Mouse (Mus musculus): ENCODE measurements at regions not wholly inside any gene's neighbourhood (a gene's known extent, or its start where the extent isn't known, plus 50 kb on each side); places are given as distances from the start of the nearest gene placed in this dataset.

GRCm38 (mm10) chr4:98282275-98282674 lies 100.8 kb downstream of the Tm2d1 start:
- no peak for DNase-seq (ENCODE audit: low spot score in 2 of 2)

DNA sequence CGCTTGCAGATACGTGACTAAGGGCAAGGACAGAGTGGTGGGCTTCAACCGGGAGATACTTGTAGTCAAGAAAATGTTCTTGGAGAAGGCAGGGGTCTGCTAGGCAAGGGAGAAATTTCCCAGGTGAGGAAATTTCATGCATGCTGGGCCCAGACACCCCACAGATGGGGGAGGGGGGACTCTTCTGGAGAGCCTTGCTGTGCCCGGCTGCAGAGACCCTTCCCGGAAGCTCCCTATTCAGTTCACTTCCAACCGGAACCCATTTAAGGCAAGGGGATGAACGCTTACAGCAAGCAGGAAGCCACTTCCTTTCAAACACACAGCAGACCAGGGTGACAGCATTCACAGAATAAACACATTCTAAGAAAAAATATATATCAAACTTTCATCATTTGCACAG lies 124.8 kb downstream of the Tm2d1 start:
- DNase-seq (ENCODE audit: low spot score in 2 of 2), result no peak

DNA sequence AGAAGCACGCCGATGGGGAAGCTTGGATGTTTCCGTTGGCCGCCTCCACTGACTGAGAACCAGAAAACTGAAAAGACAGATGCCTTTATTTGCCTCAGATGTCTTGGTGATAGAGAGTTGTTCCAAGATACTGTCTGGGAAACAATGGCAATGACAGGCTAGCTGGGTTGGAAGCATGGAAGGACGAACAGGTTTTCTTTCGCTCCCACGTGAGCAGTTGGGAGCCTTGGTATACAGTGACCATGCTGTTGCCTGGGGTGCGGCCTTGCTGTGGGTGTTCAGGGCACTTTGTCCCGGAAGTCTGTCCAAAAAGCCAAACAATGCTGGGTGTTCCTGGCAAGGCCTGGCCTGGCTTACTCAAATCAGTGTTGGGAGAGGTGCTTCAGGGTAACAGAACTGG lies 125.4 kb downstream of the Tm2d1 start:
- peak; percentile 14 to 39 for DNase-seq (ENCODE audit: low spot score in 2 of 2)

- DNase-seq (ENCODE audit: low spot score in 2 of 2), result peak in 1 of 2 experiments; percentile 29
Observed at GRCm38 (mm10) chr4:98254856-98255853, 128.0 kb downstream of the Tm2d1 start.

GRCm38 (mm10) chr4:98243941-98244929 lies 138.9 kb downstream of the Tm2d1 start:
- DNase-seq (ENCODE audit: low spot score in 2 of 2), result peak; percentile 32 to 41

DNA sequence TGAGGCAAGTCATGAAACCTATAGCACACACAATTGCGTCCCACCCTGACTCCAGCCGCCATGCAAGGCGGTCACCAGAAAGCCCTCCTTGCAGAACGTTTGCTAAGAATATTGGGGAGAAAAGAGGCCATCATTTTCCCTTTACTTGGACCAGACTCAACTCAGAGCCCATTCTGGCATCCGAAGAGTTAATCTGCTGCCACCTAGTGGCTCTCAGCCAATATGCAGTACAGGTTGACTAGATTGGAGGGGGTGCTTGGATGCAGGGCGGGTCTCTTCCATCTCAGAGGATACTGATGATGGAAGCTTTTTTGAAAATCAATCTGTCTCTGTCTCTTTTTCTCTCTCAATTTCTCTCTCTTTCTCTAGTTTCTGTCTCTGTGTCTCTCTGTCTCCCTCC lies 139.6 kb downstream of the Tm2d1 start:
- peak; percentile 53 to 61 for DNase-seq (ENCODE audit: low spot score in 2 of 2)

- no peak for DNase-seq (ENCODE audit: low spot score in 2 of 2)
Observed at GRCm38 (mm10) chr4:98241921-98242320, 141.2 kb downstream of the Tm2d1 start.

DNA sequence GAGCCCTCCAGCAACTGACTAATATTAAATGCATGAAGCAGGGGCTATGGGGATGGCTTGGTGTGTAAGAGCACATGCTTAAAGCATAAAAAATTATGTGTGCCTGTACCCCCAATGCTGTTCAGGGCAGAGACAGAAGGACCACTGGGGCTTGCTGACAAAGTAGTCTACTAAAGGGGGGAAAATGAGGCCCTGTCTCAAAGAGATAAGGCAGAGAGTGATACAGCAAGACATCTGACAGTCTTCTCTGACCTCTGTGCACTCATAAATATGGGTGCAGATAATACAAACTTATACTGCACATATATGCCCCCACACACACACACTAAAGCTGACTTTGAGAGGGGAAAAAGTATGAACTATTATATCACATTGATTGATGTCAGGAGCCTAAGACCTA lies 142.8 kb downstream of the Tm2d1 start:
- DNase-seq (ENCODE audit: low spot score in 2 of 2), result no peak

GRCm38 (mm10) chr4:98238075-98238474 lies 145.0 kb downstream of the Tm2d1 start:
- DNase-seq (ENCODE audit: low spot score in 2 of 2), result no peak

DNA sequence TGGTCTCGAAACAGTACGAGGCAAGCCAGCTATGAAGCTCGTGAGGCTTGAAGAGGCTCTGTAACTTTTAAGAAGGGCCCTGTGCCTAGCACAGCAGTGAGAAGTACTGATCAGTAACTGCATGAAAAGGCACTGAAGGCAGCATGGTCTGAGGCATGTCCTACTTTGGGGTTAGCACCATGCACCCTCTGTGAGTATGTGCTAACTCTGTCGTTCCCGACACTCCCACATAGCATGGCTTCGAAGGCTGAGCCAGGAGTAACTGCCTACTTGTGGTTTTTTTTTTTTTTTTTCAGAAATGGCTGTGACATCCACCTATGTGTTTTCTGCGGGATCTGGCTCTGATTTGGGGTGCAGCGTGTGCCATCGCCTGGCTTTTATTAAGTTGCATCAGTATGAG lies 145.6 kb downstream of the Tm2d1 start:
- no peak for DNase-seq (ENCODE audit: low spot score in 2 of 2)

DNA sequence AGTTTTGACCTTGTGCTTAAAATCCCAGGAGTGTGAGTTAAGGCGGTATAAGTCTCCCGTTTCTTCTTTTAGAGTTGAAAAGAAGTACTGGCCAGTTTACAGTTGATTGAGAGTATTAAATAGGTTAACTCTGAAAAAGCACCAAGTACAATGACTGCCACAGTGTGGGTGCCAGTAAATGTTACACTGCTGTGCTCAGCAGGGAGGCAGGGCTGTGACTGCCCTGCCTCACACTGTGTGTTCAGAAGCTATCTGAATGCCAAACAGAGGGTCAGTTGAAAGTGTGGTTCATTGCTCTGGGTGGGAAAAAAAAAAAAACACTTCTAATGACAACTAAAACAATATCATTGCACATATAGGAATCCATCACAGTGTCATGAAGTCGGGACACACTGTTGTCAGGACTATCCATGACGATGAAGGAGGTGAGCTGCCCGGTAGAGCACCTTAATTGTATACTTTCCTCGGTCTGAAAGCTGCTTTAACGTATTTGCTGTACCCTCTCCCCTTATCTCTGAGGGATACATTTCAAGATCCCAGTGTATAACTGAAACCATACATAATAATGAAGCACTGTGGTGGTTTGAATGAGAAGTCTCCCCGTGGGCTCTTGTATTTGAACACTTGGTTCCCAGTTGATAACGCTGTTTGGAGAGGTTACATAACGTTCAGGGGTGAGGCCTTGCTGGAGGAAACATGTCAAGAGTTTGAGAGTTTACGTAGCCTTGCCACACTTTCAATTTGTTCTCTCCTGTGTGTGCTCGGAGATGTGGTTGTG lies 146.9 kb downstream of the Tm2d1 start:
- DNase-seq (ENCODE audit: low spot score in 2 of 2), result no peak

- DNase-seq (ENCODE audit: low spot score in 2 of 2), result no peak
Observed at GRCm38 (mm10) chr4:98228193-98228592, 154.9 kb downstream of the Tm2d1 start.

GRCm38 (mm10) chr4:98224366-98224765 lies 158.7 kb downstream of the Tm2d1 start:
- no peak for DNase-seq (ENCODE audit: low spot score in 2 of 2)

DNA sequence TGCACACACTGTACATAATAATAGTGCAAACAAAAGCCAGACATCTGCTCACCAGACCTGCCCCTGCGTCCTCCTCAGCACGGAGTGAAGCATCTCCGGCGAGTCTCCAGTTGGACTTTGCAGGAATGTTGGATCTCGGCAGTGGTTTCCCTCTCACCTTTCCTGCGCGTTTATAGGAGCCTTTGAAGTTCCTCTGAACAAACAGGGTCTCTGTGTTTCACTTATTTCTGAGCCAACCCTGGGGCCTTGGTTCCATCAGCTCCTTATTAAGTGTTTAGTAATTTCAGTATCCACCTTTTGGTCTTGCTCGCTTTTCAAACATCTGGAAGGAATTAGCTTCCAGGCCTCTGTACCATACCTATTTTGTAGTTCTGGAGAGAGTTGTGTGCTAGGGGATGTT lies 159.7 kb downstream of the Tm2d1 start:
- DNase-seq (ENCODE audit: low spot score in 2 of 2), result no peak

DNA sequence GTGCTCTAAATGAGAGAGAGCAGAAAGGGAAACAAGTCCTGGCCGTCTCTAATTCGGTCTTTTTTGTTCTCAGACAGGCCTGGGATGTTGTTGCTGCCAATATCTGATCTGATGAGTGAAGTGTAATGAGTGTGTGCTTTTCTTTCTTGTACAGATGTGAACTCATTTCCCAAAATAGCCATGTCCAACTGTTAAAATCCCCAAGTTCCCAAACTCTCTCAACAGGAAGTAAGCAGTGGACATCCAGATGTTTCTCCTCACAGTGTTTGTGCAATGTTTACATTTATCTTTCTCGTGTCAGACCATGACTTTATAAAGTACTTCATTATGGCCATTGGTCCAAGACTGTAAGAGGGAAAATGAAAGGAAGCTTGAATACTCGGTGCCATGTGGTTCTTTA lies 161.5 kb downstream of the Tm2d1 start:
- DNase-seq (ENCODE audit: low spot score in 2 of 2), result no peak

DNA sequence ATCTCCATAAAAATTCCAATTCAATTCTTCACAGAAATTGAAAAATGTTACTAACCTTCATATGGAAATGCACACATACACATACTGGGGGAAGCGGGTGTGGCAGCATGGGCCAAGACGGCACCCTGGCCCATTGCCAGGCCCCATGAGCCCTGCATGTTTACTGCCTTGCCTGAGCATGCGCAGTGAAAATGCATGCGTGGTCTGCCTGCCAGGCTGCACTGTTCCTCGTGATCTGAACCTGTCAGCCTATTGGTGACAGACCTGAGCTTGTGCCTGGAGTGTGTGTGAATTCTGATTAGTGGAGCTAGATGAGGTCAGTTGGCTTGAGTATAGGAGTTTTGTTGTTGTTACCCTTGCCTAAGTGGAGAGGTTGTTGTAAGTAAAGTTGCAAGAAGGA lies 167.9 kb downstream of the Tm2d1 start:
- DNase-seq (ENCODE audit: low spot score in 2 of 2), result no peak

GRCm38 (mm10) chr4:98207446-98207845 lies 175.7 kb downstream of the Tm2d1 start:
- DNase-seq (ENCODE audit: low spot score in 2 of 2), result no peak

DNA sequence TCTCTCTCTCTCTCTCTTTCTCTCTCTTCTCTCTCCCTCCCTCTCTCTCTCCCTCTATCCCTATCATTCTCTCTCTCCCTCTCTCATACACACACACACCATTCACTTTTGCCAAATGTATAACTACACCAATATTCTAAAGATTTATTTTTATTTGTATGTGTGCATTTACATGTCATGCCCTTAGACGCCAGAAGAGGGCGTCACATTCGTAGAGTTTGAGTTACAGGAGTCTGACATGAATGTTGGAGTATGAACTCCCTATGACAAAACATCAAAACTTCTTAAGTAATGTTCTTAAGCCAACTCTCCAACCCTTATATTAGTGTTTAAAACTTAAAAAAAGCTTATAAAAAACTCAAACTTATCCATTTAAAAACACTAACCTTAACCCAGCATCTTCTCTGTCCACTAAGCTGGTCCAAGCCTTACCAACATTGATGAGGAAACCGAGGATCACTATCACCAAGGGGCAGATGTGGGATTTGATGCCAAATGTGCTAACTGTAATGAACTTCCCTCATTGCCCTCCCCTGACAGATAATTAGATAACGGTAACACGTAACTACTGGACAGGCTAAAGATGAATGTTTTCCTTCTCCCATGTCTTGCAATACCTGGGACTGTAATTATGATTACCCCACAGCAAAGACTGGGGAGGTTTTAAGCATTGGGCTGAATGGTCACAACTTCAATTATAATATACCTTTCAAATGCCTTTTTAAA lies 176.7 kb downstream of the Tm2d1 start:
- DNase-seq (ENCODE audit: low spot score in 2 of 2), result no peak

- no peak for DNase-seq (ENCODE audit: low spot score in 2 of 2)
Observed at GRCm38 (mm10) chr4:98203129-98203528, 180.0 kb downstream of the Tm2d1 start.

- DNase-seq (ENCODE audit: low spot score in 2 of 2), result no peak
Observed at GRCm38 (mm10) chr4:98202232-98202631, 180.9 kb downstream of the Tm2d1 start.

All from layer of hippocampus, postnatal 14 days (tissue).